Mouse (Mus musculus): ENCODE data around the gene Lrrfip2.

Lrrfip2 gene

DNA sequence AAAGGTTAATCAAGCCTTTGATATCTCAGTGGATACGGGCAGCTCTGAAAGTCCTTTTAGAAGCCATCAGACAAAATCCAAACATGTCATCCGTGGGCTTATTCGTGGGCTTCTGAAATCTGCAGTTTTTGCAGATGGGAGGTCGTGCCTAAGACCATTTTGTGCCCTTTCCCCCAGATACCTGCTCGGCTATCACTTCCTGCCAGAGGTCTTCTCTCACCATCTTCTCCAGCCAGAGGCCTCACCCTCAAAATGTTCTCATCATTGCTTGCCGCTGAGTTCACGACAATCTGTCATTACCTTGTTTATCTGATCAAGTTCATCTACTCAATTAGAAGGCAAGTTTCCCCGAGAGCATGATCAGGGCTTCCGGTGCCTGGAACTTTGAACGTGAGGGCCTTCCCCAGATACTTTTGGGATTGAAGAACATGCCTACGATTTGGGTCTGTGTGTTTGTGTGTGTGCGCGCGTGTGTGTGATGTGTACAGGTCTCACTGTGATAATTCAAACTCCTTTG is at the start of gene Lrrfip2:
Lrrfip2 (plus strand) TSS at position 467 of the 517 bp plus-strand sequence.
- DNase-seq (ENCODE audit: low spot score), result no peak

DNA sequence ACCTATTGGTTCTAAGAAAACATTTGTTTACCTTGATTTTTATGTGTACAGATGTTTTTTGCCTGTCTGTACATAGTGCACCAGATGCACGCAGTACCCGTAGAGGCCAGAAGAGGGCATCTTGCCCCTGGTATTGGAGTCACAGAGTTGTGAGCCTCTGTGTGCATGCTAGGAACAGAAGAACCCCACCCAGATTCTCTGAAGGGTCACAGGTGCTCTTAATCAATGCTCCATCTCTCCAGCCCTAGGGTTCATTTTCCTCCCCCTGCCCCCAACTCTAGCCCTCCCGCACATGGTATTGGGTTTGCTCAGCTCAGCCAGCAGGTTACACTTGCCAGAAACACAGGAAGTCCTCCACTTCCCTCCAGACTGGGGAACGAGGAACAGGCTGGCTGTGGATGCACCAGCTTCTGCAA is 46.8 kb upstream of the Lrrfip2 start:
- DNase-seq (ENCODE audit: low spot score), result no peak

DNA sequence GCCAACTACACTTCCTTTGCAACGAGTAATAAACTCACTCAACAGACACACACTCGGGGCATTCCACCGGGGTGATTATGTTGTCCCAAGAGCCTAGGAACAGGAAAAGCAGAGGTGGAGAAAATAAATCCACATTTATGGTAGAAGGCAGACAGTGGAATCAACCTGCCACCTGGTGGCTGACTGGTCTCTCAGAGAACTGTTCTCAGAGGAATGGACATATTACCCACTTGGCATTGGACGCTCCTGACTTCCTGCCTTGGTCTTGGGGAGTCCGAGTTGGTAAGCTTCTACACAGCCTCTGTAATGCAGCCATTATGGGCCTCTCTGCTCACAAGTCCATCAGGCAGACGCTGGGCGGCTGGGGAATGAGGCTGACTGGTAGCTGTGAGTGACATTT is 45.2 kb upstream of the Lrrfip2 start:
- no peak for DNase-seq (ENCODE audit: low spot score)

DNA sequence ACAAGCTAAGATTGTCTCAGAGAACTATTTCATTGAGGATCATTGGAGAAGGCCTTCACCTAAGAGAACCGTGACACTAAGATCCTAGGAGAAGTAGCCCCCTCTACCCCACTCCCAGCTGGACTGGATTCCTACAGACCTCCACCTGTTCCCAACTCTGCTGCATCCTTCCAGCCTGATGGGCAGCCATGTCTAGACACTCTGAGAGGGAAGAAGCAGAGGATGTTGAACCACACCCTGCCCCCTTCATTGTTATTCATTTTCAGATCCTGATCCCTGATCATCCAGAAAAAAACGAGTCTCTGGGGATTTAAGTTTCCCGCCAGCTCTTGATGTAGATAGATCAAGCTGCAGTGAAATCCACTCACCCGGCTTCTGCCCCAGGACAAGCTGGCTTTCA is 44.4 kb upstream of the Lrrfip2 start:
- DNase-seq (ENCODE audit: low spot score), result no peak

DNA sequence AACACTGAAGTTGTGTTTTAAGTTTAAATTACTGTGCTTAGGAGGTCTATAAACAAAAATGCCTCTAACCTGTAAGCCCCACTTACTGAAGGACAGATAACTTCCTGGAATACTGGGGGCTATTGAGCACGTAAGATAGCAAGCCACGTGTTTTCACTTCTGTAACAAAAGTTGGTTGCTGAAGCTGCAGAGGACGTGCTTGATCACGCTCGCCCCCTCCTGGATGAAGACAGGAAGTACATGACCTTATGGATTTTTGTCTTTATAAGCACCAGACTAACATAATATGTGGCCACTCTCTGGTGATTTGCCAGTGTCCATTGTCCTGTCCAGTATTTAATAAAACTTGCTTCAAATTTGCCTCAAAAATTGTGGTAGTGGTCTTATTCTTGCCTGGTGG is 39.6 kb upstream of the Lrrfip2 start:
- no peak for DNase-seq (ENCODE audit: low spot score)

DNA sequence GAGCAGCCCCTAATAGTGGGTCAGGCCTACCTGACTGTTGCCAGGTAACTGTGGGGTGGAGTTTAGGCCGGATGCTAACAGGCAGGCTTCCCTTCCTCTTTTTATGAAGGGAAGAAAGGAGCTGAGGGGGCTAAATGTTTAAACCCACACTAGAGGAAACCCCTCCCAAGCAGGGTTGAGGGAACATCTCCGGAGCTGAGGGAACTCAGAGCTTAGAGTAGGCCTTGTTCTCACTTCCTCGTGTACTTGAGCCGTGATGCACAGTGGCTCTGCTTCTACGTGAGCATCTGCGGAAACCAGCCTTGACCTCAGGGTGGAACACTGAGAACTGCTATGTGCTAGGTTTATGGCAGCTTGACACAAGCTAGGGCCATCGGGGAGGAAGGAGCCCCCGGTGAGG is 36.6 kb upstream of the Lrrfip2 start:
- no peak for DNase-seq (ENCODE audit: low spot score)

DNA sequence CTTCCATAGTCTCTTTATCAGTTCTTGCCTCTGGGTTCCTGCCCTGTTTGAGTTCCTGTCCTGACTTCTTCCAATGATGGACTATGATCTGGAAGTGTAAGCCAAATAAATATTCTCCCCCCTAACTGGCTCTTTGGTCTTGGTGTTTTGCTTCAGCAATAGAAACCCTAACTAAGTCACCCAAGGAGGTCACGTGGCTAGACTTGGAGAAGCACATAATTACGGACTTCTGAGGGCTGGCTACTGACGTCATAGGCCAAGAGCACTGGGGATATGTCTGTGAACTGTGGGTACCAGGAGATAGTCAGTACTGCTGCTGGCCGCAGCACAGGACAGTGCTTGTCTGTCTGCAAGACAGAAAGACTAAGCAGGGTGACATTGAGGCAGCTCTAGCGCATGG is 35.6 kb upstream of the Lrrfip2 start:
- no peak for DNase-seq (ENCODE audit: low spot score)

DNA sequence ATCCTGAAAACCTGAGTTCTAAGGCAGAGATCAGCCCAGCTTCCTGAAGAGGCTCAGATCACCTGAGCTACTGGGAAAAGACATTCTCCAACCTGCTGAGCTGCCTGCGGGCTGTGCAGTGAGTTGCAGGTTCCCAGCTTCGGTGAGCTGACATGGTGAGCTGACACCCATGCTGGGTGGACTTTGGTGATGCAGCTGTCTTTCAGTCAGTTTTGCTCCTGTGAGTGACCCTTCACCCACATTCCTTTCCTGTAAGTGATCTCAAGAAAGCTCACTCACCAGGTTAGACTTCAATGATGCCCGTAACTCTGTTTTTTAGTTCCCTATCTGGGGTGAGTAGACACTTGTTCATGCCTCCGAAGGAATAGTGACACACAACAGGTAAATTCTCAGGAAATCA is 32.1 kb upstream of the Lrrfip2 start:
- no peak for DNase-seq (ENCODE audit: low spot score)

DNA sequence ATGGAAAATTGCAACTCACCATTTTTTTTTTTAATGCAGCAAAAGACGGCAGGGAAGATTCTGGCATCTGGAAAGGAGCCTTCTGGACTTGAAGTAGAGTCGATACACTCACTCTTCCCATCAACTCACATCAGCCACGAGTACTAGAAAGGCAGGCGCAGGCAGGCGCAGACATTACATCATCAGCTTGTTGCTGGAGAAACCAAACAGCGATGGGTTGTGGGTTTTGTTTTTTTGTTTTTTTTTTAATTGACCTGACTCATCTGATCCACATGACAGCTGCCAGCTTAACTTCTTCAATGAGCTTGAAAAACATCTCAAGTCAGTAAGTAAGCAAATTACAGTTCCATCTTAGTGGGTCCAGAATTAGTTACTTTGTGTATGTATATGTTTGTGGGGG is 31.3 kb upstream of the Lrrfip2 start:
- no peak for DNase-seq (ENCODE audit: low spot score)

DNA sequence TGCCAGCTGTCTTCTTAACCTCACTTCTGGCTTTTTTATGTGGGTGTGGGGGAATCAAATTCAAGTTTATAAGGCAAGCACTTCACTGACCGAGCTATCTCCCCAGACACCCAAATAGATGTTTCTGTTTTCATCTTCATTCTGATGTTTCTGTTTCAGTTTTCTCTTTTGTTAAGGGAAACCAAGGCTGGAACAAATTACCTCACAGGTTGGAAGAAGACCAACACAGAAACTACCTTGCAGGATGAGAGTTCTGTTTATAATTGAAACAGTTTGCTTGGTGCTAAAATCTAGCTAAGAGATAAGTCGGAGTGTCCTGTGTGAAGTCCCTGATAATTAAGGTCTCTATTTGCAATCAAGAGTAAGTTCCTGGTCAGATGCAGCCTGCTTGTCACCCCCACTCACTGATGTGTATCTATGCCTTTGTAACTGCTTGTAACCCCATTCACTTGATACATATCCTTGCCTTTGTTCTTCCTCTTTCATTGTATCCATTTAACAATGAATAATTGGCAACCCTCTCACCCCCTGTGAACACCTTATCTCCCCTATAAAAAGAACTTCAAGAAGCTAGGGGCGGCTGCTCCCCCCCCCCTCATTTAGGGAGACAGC is 30.3 kb upstream of the Lrrfip2 start:
- no peak for DNase-seq (ENCODE audit: low spot score)

DNA sequence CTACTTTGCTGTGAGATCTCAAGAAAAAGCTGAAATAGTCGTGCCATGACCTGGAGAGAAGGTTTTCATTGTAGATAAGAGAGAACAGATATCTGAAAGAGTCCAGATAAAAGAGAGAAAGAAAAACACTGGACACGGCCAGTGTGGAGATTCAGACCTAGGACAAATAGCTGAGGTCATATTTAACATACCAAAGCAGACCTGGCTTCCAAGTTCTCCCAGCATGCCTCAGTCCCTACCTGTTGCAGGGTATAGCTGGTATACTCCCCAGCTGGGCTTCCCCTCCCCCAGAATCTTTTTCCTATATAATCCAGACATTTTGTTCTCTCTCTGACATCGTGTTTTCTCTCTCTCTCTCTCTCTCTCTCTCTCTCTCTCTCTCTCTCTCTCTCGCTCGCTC is 29.4 kb upstream of the Lrrfip2 start:
- no peak for DNase-seq (ENCODE audit: low spot score)

DNA sequence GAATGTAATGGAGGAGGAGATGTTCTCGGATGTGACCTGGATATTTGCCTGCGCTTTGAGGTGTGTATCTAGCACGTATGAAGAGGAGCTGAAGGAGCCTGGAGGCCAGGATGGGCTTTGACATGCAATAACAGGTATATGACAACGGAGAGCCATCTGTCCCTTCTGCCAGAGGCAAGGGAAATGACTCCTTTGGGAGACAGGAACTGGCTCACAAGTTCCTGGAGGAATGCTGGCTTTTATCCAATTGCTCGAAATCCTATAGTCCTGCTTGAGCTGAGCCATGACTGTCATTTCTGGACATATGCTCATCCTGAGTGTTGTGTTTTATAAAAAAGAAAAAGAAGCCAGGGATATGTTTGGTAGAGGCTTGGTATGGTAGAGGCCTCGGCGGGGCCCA is 28.5 kb upstream of the Lrrfip2 start:
- DNase-seq (ENCODE audit: low spot score), result no peak

DNA sequence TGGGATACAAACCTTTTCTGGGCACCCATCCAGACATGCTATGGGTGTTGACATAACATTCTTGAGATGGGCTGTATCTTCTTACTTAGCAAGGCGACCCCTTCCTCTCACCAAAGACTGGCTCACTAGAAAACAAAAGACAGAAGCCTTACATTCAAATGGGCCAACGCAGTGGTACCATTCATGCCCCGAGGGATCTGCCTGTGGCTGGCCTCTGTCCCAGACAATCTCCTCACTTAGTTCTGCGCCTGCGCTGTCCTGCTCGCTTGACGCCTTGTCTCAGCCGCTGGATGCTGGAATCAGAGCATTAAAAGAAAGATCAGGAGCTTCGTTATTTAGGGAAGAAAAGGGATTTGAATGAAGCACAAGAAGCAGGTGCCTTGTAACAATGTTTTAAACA is 24.7 kb upstream of the Lrrfip2 start:
- DNase-seq (ENCODE audit: low spot score), result no peak

DNA sequence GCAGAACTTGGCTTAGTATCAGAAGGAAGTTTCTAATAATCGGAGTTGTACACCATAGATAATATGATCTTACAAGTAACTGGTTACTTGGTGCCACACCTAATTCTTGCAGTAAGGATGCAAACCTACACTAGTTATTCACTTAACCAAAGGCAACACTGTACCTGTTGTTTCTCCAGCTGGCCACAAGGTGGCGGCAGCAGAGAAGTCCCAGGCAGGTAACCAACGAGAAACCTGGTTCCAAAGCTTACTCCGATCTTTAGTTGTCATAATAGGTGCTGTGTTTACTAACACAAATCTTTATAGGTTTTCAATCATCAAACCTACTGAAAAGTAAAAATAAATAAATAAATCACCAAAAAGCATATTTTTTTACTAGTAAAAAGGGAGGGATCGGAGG is 24.3 kb upstream of the Lrrfip2 start:
- DNase-seq (ENCODE audit: low spot score), result no peak

DNA sequence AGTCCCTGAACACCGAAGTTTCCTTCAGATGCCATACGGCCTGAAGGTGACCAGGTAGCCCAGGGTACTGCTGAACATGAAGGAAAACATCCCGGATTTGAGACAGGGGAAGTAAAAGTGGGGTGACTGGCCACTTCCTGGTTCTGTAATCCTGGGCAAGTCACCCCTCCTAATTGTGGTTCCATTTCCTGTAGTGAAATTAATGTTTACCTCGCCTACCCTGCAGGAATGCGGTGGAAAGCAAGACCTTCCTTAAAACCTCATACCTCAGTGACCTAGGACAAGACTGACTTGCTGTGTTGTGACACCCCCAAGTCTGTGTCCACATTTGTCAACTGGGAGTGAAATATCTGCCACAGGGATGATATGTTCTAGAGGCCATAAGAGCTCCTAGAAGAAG is 22.8 kb upstream of the Lrrfip2 start:
- no peak for DNase-seq (ENCODE audit: low spot score)

DNA sequence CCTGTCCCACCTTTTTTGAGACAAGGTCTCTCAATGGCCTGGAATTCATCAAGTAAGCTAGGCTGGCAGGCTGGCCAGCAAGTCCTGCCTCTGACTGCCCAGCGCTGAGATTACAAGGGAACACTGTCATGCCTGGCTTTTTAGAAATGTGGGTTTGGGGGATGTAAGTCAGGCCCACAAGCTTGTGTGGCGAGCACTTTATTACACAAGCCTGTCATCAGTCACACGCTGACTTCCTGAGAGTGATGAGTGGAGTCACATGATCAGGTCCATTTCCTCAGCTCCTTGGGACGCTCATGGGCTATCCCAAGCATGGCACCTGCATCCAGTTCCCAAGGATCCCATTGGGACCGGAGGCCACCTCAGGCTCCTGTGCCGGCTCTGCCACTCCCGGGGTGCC is 21.7 kb upstream of the Lrrfip2 start:
- DNase-seq (ENCODE audit: low spot score), result no peak

DNA sequence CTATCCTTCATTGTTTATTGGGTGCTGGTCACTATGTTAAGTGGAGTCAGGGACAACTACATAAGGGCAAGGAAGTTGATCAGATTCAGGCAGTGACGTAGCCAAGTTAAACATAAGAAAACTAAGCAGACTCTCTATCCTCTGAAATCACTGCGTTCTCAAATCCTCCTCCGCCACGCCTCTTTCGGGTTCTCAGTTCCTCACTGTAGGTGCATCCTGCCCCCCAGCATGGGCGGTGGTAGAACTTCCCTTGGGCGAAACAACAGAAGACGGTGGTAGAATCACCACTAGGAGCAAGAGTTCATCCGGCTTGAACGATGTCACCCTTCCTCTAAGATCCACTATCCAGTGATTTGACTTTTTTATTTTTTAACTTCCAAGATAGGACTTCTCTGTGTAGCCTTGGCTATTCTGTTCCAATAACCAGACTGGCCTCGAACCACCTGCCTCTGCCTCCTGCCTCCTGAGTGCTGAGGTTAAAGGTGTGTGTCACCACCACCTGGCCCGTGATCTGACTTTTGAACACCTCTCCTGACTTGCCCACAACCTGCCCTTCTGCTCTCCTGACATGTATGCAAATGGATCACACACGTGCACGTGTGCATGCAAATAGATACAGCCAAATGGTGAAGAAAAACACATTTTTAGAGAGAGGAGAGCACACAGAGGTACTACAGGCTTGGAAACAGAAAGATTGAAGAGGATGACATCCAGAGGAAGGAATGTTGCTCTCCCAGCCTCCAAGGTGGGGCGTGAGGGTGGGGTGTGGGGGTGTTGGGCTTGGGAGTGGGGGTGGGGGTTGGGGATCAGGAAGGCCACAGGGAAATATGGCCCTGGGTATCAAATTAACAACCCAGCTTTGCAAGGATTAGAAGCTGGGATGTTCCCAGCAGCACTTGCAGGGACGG is 20.7 kb upstream of the Lrrfip2 start:
- DNase-seq (ENCODE audit: low spot score), result no peak

DNA sequence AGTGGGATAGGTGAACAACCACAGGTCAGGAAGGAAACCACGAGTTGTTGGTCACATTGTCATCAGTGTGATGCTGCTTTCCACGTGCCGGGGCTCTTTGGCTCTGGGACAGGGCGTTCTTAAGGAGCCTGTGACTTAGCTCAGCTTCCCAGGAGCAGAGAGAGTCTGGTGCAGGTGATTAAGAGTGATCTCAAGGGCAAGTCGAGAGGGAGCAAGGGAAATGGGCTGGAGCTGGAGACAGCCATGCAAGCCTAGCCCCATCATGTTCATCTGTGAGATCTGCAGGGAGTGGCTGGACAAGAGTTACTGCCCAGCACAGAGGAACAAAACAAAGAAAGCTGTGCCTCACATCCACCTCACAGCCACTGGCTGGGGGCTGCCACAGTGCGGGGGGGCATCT is 19.8 kb upstream of the Lrrfip2 start:
- no peak for DNase-seq (ENCODE audit: low spot score)

DNA sequence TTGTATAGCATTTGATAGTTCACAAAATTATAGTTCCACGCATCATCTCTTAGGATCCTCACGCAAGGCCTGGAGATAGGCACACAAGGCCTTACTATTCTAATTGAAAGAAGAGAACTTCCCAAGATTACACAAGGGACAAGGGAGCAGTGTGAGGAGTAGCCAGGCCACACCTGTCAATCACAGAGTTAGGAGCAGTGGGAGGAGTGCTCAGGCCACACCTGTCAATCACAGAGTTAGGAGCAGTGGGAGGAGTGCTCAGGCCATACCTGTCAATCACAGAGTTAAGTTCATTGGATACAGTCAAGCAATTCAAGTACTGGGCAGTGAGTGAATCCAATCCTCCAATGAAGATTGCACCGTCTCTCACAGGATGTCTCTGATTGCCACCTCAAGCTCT is 17.0 kb upstream of the Lrrfip2 start:
- no peak for DNase-seq (ENCODE audit: low spot score)

DNA sequence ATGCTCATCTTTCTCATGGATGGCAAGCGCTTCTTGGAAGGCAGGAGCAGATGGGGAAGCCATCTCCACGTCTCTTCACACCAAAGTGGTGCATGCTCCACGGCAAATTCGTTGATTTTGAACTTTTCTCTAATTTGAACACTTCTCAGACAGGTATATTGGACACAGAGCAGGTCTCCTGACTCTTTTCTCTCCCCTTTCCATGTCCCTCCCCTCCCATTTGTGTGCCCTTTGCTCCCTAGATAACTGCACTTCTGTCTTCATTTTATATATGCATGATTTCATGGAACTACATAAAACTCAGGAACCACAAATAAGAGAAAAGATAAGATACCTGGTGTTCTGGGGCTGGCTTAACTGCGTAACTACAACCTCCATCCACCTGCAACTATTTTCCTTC is 14.1 kb upstream of the Lrrfip2 start:
- DNase-seq (ENCODE audit: low spot score), result no peak

DNA sequence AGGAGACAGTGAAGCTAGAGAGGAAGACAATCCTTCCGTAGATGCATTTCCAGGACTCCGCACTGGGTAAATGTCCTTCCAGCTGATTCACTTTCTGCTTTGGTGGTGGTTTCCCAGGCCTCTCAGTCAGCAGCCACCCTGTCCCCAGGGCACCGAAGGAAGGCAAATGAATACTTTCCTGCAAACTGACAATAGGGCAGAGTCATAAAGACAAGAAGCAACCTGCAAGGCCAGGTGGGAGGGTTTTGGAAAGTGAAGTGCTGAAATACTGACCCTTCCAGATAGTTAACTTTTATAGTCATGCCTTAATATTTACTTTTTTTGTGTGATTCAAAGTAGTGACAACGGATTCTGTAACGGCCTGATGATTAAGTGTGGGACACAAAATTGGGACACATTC is 13.5 kb upstream of the Lrrfip2 start:
- no peak for DNase-seq (ENCODE audit: low spot score)

DNA sequence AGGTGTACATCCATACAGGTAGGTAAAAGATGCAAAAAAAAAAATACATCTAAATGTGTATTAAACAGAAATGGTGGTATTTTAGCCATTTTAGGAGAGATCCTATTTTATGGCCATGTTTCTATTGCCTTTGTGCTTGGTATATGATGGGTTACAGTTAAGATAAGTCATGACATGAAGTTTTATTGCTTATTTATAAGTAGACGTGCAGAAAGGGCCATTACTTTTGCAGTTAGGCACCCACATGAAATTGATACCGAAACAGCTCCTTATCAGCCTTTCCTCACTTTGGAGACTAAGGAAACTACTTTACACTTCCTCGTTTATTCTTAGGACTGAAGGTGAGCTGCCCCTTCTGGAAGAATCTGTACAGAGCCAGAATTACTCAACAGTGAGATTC is 9.5 kb upstream of the Lrrfip2 start:
- DNase-seq (ENCODE audit: low spot score), result no peak

DNA sequence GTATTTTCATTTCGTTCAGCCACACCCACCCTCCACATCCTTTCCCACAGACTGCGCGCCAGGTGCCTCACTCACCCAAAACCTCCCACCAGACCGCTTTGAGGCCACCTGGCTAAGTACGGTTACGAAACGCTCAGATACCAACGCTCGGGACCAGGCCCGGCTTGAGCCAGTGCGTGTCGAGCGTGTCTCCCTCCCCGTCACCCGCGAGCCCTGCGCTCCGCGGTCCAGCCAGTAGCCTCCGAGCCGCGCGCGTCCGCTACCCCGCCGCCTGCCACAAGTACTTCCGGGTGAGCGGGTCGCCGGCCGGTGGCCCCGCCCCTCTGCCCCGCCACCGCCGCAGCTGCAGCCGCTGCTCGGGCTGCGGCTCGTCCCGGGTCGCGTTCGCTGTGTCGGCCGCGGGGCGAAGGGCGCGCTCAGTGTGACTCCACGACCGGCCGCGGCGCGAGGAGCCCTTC is 431 bp downstream of the Lrrfip2 start:
- DNase-seq (ENCODE audit: low spot score), result peak; percentile 35
